Mouse (Mus musculus) myocyte (in vitro differentiated cells): ENCODE measurements at regions not wholly inside any gene's neighbourhood (a gene's known extent, or its start where the extent isn't known, plus 50 kb on each side); places are given as distances from the start of the nearest gene placed in this dataset.

Source experiments
- CEBPB ChIP-seq: IDR thresholded peaks from 2 replicates; pipeline ENCODE4 v1.6.1; 2011; ENCODE audit warnings: mild to moderate bottlenecking, moderate library complexity; ENCODE audit not compliant: poor library complexity, insufficient read depth, severe bottlenecking
- E2F4 ChIP-seq: IDR thresholded peaks from one replicate; pipeline ENCODE4 v1.6.1; 2011; ENCODE audit warnings: mild to moderate bottlenecking, control low read depth, moderate library complexity; ENCODE audit not compliant: insufficient read depth
- MAX ChIP-seq: IDR thresholded peaks from one replicate; pipeline ENCODE4 v1.6.1; 2011; ENCODE audit warnings: low read depth, mild to moderate bottlenecking, control low read depth
- POLR2A ChIP-seq: IDR thresholded peaks from one replicate; pipeline ENCODE4 v1.6.1; 2011; ENCODE audit warnings: low read depth, mild to moderate bottlenecking, control low read depth, moderate library complexity; ENCODE audit not compliant: insufficient read length
- POLR2AphosphoS2 ChIP-seq: IDR thresholded peaks from one replicate; pipeline ENCODE4 v1.6.1; 2011; ENCODE audit warnings: low read depth, control low read depth; ENCODE audit not compliant: insufficient read length
- SRF ChIP-seq: IDR thresholded peaks from one replicate; pipeline ENCODE4 v1.6.1; 2011; ENCODE audit warnings: low read depth; ENCODE audit not compliant: control insufficient read depth, insufficient read length
- USF1 ChIP-seq: IDR thresholded peaks from one replicate; pipeline ENCODE4 v1.6.1; 2011; ENCODE audit warnings: low read depth, mild to moderate bottlenecking, control low read depth, moderate library complexity

DNA sequence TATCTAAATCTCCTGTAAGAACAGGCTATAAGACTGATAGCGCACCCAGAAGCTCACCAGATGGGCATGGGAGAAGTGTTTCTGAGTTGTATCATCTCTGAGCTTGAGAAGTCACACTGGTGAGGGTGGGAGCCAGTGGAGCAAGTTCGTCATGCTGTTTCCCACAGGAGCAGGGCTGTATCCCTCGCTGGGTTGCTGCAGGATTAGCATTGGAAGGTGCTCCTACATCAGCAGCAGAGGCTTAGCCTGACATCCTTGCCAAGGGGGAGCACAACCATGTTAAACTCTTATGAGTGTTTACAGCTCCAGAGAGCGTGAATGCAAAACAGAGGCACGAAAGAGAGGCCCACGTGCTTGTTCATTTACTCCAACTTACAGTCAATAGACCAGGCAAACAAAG is 395.4 kb upstream of the Atp11b start:
- TF ChIP-seq CEBPB, result no peak
- no peak for TF ChIP-seq USF1
- no peak for TF ChIP-seq POLR2A
- TF ChIP-seq POLR2AphosphoS2, result no peak
- TF ChIP-seq MAX, result no peak
- no peak for TF ChIP-seq SRF
- TF ChIP-seq E2F4, result no peak
